Mouse (Mus musculus) midbrain, embryonic 12.5 days (tissue): ENCODE results near the gene Hes5. TPM values are rescaled to one million over a fixed set of nuclear protein-coding genes. Genes with fewer than 3 reads are reported as not detected.

ENCODE experiments used
- ATAC-seq: fragments of 200-750 bp; cut with Nextera tagmentation; 2 replicates; pipeline ENCODE4 v1.8.0; 2017; ENCODE audit warnings: low read depth, moderate TSS enrichment, moderate library complexity; ENCODE audit not compliant: low FRiP score
- H3K27ac ChIP-seq: fragments of 300-500 bp; sonication (generic); replicated peaks from 2 replicates; pipeline ENCODE4 v1.5.1; 2016; ENCODE audit warnings: mild to moderate bottlenecking
- H3K27me3 ChIP-seq: fragments of 300-500 bp; sonication (generic); 2 replicates; pipeline ENCODE4 v1.6.1; 2016; ENCODE audit warnings: mild to moderate bottlenecking
- H3K36me3 ChIP-seq: fragments of 300-500 bp; sonication (generic); 2 replicates; pipeline ENCODE4 v1.6.1; 2016
- H3K4me1 ChIP-seq: fragments of 300-500 bp; sonication (generic); 2 replicates; pipeline ENCODE4 v1.6.1; 2016
- H3K4me2 ChIP-seq: fragments of 300-500 bp; sonication (generic); replicated peaks from 2 replicates; pipeline ENCODE4 v1.6.1; 2016; ENCODE audit warnings: mild to moderate bottlenecking, moderate library complexity
- H3K4me3 ChIP-seq: fragments of 300-500 bp; sonication (generic); 2 replicates; pipeline ENCODE4 v1.5.1; 2016; ENCODE audit warnings: mild to moderate bottlenecking
- H3K9ac ChIP-seq: fragments of 300-500 bp; sonication (generic); replicated peaks from 2 replicates; pipeline ENCODE4 v1.6.1; 2016; ENCODE audit warnings: mild to moderate bottlenecking, moderate library complexity
- H3K9me3 ChIP-seq: fragments of 300-500 bp; sonication (generic); 2 replicates; pipeline ENCODE4 v1.6.1; 2016; ENCODE audit warnings: mild to moderate bottlenecking
- WGBS: fragments of 180-500 bp; shearing (Covaris S2); methylation state at CpG from one replicate; pipeline ENCODE4 v1.1.7; 2016; 5-methylcytosine and 5-hydroxymethylcytosine counted together
- polyA plus RNA-seq: library from polyadenylated mRNA; unstranded; fragments of >200 nt; fragmentation: Nextera tagmentation; extraction: Ambion mirVana; gene quantifications from 2 replicates; pipeline ENCODE4 v1.2.1, GENCODE M21; 2016

Gene Hes5
- polyA plus RNA-seq, 1 experiment from 2014 or later, result 870 TPM

- Histone ChIP-seq H3K9me3 (no peaks in the 10 kb centered on the region), H3K27ac (no peak within 1 kb of the TSS; the same call in 1 of the 2 replicates), H3K27me3 (no peaks in the 10 kb centered on the region), H3K36me3 (no peaks in the 10 kb centered on the region), H3K9ac (no peak within 1 kb of the TSS; the same call in 1 of the 2 replicates), H3K4me3 (no peak within 1 kb of the TSS), H3K4me1 (peaks cover 4% of the 10 kb centered on the region; the same call in 1 of the 2 replicates), H3K4me2 (no peak within 1 kb of the TSS)
- no peak for ATAC-seq
- WGBS, result 60% methylated on average over 12 of the region's 12 CpGs
Observed at GRCm38 (mm10) chr4:154928395-154929087, 32.2 kb upstream of the Hes5 start, which contains the start of gene Tnfrsf14. Gene Tnfrsf14, minus strand, starts transcription at chr4:154928563.

DNA sequence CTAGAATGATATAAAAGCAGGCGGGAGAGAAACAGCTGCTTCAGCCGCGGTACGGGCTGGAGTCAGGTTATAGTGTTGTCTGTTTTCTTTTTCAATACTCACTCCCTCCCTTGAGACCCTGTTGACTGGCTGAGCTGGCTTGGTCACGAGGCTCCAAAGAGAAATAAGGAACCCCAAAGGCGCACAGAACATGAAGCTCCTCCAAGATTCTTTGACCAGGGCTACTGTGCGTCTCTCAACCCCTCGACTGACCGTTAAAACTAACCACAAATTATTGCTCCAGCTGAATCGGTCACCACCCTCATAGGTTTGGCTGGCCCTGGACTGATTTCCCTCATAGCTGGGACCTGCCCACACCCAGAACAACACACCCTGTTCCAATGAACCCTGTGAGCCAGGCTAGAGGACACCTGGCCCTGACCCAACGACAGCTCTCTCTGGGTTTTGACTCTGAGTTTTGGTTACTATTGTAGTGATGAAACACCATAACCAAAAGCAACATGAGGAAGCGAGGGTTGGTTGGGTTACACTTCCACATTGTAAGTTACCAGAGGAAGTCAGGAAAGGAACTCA, 31.5 kb upstream of the Hes5 start:
- Histone ChIP-seq H3K27ac (no peak overlapping the region; the same call in 1 of the 2 replicates), H3K27me3 (no peaks in the 10 kb centered on the region), H3K9ac (no peak overlapping the region), H3K4me1 (peaks cover 4% of the 10 kb centered on the region; the same call in 1 of the 2 replicates), H3K4me2 (no peak overlapping the region), H3K9me3 (no peaks in the 10 kb centered on the region), H3K36me3 (no peaks in the 10 kb centered on the region), H3K4me3 (no peak overlapping the region)
- ATAC-seq, result no peak
- 84% methylated on average over 12 of the region's 12 CpGs for WGBS

DNA sequence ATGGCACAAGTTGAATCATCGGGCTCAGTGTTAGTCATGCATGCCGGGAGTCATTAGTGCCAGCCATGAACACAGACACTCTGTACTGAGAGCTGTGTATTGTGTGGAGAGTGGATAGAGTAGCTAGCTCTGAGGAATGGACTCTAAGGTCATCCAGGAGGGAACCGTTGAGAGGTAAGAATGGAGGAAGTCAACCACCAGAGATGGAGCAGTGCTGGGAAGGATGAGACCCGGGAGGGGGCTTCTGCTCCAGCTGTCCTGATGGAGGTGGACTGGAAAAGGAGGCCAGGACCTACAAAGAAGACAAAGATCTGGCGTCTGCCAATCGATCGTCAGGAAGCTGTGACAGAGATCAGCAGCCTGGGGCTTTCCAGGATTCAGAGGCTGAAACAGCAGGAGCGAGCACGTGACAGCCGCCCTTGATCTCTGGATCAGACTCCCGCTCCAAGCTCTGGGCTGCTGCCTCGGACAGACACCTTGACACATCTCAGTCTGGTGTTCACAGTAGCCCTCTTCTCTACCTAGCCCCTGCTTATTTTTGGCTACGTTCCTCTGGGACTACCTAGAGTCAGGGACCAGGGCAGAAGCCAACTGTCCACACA, 27.3 kb upstream of the Hes5 start:
- Histone ChIP-seq H3K9ac (no peak overlapping the region), H3K4me1 (peaks cover 4% of the 10 kb centered on the region; the same call in 1 of the 2 replicates), H3K9me3 (no peaks in the 10 kb centered on the region), H3K27me3 (no peaks in the 10 kb centered on the region), H3K36me3 (no peaks in the 10 kb centered on the region), H3K4me2 (no peak overlapping the region), H3K4me3 (no peak overlapping the region), H3K27ac (no peak overlapping the region)
- 66% methylated on average over 13 of the region's 13 CpGs for WGBS
- ATAC-seq, result no peak

- Histone ChIP-seq H3K4me1 (no peaks in the 10 kb centered on the region; the same call in 1 of the 2 replicates), H3K36me3 (no peaks in the 10 kb centered on the region), H3K27ac (no peak overlapping the region), H3K9ac (no peak overlapping the region), H3K4me2 (no peak overlapping the region), H3K27me3 (no peaks in the 10 kb centered on the region), H3K4me3 (no peak overlapping the region), H3K9me3 (no peaks in the 10 kb centered on the region)
- ATAC-seq, result no peak
- 94% methylated on average over 2 of the region's 2 CpGs for WGBS
Observed at GRCm38 (mm10) chr4:154934800-154935199, 25.9 kb upstream of the Hes5 start.

DNA sequence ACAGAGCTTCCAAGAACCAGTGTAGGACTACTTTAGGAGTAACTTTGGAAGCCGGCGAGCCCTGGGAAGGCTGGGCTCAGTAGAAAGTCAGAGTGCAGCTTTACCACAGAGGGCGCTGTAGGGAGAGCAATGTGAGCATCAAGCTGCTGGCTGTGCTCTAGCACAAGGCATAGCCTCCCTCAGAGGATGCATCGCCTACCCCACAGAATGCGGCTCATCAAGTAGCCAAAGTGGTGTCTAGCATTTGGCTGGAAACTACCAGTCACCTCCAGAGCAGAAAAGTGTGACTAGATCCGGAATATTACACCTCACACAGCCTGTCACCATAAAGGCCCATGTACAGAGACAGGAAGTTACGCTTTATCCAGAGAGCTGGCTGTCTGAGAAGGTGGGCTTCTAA, 24.9 kb upstream of the Hes5 start:
- Histone ChIP-seq H3K4me1 (no peaks in the 10 kb centered on the region; the same call in 1 of the 2 replicates), H3K36me3 (no peaks in the 10 kb centered on the region), H3K27me3 (no peaks in the 10 kb centered on the region), H3K9me3 (no peaks in the 10 kb centered on the region), H3K9ac (no peak overlapping the region), H3K4me3 (no peak overlapping the region), H3K27ac (no peak overlapping the region), H3K4me2 (no peak overlapping the region)
- ATAC-seq, result no peak
- 79% methylated on average over 7 of the region's 7 CpGs for WGBS

DNA sequence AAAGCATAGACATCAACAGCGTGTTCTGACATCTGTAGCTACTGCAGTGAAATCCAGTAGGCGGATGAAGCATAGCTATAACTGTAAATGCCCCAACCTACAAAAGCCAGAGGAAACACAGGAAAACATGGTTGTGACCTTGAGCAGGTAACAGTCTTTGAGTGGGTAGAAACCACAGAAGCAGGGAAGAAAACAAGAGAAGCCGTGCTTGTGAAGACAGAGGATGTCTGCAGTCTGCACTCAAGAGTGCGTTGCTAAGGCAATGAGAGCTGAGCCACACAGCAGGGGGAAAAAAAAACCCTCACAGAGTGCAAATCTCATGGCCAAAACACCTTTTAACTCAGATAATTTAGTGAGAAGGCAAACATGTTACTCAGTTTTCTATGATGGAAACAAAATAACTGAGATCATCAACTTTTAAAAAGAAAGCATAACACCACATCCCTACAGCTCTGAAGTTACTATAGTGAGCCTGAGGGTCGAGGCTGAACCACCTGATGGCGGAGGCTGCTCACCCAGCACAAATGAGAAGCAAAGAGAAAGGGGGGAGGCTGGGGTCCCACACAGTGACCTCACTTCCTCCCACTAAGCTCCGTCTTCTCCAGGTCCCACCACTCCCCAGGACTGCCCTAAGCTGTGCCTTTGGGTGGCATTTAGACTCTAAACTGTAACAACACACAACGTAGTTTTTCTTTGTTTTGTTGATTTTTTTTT, 24.0 kb upstream of the Hes5 start:
- H3K4me1 ChIP-seq, result no peaks in the 10 kb centered on the region; the same call in 1 of the 2 replicates
- H3K4me2 ChIP-seq, result no peak overlapping the region
- no peaks in the 10 kb centered on the region for H3K27me3 ChIP-seq
- H3K36me3 ChIP-seq, result no peaks in the 10 kb centered on the region
- no peaks in the 10 kb centered on the region for H3K9me3 ChIP-seq
- H3K9ac ChIP-seq, result no peak overlapping the region
- H3K4me3 ChIP-seq, result no peak overlapping the region
- H3K27ac ChIP-seq, result no peak overlapping the region
- 47% methylated on average over 8 of the region's 8 CpGs for WGBS
- no peak for ATAC-seq

- WGBS, result 80% methylated on average over 1 of the region's 1 CpGs
- no peaks in the 10 kb centered on the region for H3K36me3 ChIP-seq
- H3K4me2 ChIP-seq, result no peak overlapping the region
- H3K27me3 ChIP-seq, result no peaks in the 10 kb centered on the region
- H3K4me3 ChIP-seq, result no peak overlapping the region
- ATAC-seq, result no peak
- no peaks in the 10 kb centered on the region; the same call in 1 of the 2 replicates for H3K4me1 ChIP-seq
- H3K9me3 ChIP-seq, result no peaks in the 10 kb centered on the region
- H3K9ac ChIP-seq, result no peak overlapping the region
- H3K27ac ChIP-seq, result no peak overlapping the region
Observed at GRCm38 (mm10) chr4:154937746-154938145, 23.0 kb upstream of the Hes5 start.

DNA sequence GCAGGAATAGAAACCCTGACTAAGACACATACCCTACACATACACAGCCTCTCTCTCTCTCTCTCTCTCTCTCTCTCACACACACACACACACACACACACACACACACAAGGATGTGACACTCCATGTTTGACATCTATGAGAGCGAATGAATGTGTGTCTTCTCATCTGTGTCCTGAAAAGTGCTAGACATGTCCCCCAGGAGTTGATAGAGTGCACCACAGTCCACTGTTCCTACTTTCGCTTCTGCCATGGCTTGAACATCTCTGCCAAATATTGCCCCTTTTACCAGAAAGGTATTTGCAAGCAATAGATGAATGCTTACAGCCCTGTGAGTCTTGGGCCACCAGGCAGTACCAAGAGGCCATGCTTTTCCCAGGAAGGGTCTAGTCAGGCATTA, 20.6 kb upstream of the Hes5 start:
- no peak overlapping the region for H3K9ac ChIP-seq
- H3K27ac ChIP-seq, result no peak overlapping the region
- H3K4me2 ChIP-seq, result no peak overlapping the region
- H3K36me3 ChIP-seq, result no peaks in the 10 kb centered on the region
- WGBS, result 96% methylated on average over 2 of the region's 2 CpGs
- no peak overlapping the region for H3K4me3 ChIP-seq
- H3K4me1 ChIP-seq, result peaks cover 11% of the 10 kb centered on the region
- ATAC-seq, result no peak
- H3K27me3 ChIP-seq, result no peaks in the 10 kb centered on the region
- no peaks in the 10 kb centered on the region for H3K9me3 ChIP-seq

DNA sequence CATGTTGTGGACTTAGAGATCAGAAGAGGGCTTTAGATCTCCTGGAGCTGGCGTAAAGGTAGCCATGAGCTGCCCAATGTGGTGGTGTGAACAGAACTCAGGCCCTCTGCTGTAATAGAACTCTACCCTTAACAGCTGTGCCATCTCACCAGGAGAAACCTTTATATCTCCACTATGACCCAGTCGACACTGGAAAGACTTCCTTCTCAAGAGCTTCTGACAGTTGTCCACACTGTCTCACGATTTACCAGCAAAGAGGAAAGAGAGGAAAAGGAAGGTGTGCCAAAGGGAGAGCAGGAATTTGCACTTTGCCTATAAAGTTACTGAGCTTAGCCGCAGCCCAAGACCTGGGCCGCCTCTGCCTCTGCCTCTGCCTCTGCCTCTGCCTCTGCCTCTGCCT, 18.9 kb upstream of the Hes5 start:
- Histone ChIP-seq H3K27ac (no peak overlapping the region), H3K9me3 (no peaks in the 10 kb centered on the region), H3K27me3 (no peaks in the 10 kb centered on the region), H3K4me1 (peaks cover 26% of the 10 kb centered on the region), H3K36me3 (no peaks in the 10 kb centered on the region), H3K4me3 (no peak overlapping the region), H3K4me2 (no peak overlapping the region), H3K9ac (no peak overlapping the region)
- ATAC-seq, result no peak
- WGBS, result 96% methylated on average over 5 of the region's 5 CpGs

GRCm38 (mm10) chr4:154942632-154943322, 17.9 kb upstream of the Hes5 start:
- H3K9me3 ChIP-seq, result no peaks in the 10 kb centered on the region
- WGBS, result 90% methylated on average over 10 of the region's 10 CpGs

DNA sequence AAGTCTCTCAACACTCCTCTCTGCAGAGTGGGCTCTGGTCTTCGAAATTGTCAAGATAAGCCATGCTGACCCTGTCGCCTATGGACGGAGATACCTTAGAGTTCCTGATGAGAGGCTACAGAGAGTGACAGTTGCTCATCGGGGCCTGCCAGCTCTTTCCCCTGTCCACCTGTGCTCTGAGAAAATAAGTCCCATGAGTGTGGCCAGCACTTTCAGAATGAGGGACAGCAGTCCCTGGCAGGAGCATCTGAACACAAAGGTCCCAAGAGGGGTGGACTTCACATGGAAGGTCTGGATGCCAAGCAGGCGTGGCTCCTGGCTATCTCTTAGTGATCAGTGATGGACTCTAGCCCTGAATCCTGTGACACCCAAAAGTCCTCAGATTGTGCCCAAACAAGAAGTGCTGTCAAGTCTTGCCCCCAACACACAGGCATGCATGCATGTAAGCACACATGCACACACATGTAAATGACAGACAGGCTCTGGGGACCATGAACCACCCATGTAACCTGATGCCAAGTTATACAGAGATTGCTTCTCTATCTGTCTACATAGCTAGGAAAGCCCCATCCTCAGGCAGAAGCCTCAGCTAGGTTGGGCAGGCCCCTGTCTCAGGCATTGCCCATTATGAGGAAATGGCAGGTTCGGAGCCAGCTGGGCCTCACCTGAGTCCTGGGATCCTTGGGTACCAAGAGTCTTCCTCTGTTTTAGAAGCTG, 17.2 kb upstream of the Hes5 start:
- no peaks in the 10 kb centered on the region for H3K9me3 ChIP-seq
- peaks cover 38% of the 10 kb centered on the region for H3K4me1 ChIP-seq
- WGBS, result 93% methylated on average over 6 of the region's 6 CpGs
- no peak for ATAC-seq
- 0 out of 2 replicates have a peak overlapping the region, but pooled peaks have one; percentile 19 for H3K4me2 ChIP-seq
- no peaks in the 10 kb centered on the region for H3K27me3 ChIP-seq
- H3K36me3 ChIP-seq, result no peaks in the 10 kb centered on the region
- no peak overlapping the region for H3K4me3 ChIP-seq
- H3K9ac ChIP-seq, result no peak overlapping the region
- H3K27ac ChIP-seq, result no peak overlapping the region

More at GRCm38 (mm10) chr4:154942632-154943322, 17.9 kb upstream of the Hes5 start:
- Histone ChIP-seq H3K36me3 (no peaks in the 10 kb centered on the region), H3K27ac (no peak overlapping the region), H3K27me3 (no peaks in the 10 kb centered on the region), H3K9ac (no peak overlapping the region), H3K4me2 (no peak overlapping the region), H3K4me3 (no peak overlapping the region), H3K4me1 (peaks cover 32% of the 10 kb centered on the region)
- no peak for ATAC-seq
